Mouse (Mus musculus) hindbrain, embryonic 14.5 days (tissue): ENCODE results near the gene Pex7. TPM values are rescaled to one million over a fixed set of nuclear protein-coding genes. Genes with fewer than 3 reads are reported as not detected.

Experiments used
- ATAC-seq: fragments of 200-750 bp; cut with Nextera tagmentation; 2 replicates; pipeline ENCODE4 v1.8.0; 2017; ENCODE audit warnings: moderate number of reproducible peaks, mild to moderate bottlenecking, moderate TSS enrichment, moderate library complexity; ENCODE audit not compliant: low FRiP score
- DNase-seq: peaks from one replicate; pipeline ENCODE4 v3.0.0-alpha.2; 2015; ENCODE audit warnings: low spot score
- H3K27ac ChIP-seq: fragments of 300-500 bp; sonication (generic); 2 replicates; pipeline ENCODE4 v1.5.1; 2014; ENCODE audit warnings: mild to moderate bottlenecking, moderate library complexity
- H3K27me3 ChIP-seq: fragments of 300-500 bp; sonication (generic); 2 replicates; pipeline ENCODE4 v1.6.1; 2014; ENCODE audit warnings: mild to moderate bottlenecking, low read length, mixed read lengths; ENCODE audit not compliant: control insufficient read depth, insufficient read depth
- H3K36me3 ChIP-seq: fragments of 300-500 bp; sonication (generic); replicated peaks from 2 replicates; pipeline ENCODE4 v1.6.1; 2014; ENCODE audit not compliant: control insufficient read depth, insufficient read depth
- H3K4me1 ChIP-seq: fragments of 300-500 bp; sonication (generic); replicated peaks from 2 replicates; pipeline ENCODE4 v1.6.1; 2014; ENCODE audit warnings: antibody characterized with exemption, low read length, mixed read lengths; ENCODE audit not compliant: control insufficient read depth, insufficient read depth
- H3K4me2 ChIP-seq: fragments of 300-500 bp; sonication (generic); replicated peaks from 2 replicates; pipeline ENCODE4 v1.6.1; 2014; ENCODE audit warnings: mild to moderate bottlenecking, moderate library complexity
- H3K4me3 ChIP-seq: fragments of 300-500 bp; sonication (generic); replicated peaks from 2 replicates; pipeline ENCODE4 v1.5.1; 2014; ENCODE audit warnings: mild to moderate bottlenecking, low read length
- H3K9ac ChIP-seq: fragments of 300-500 bp; sonication (generic); 2 replicates; pipeline ENCODE4 v1.6.1; 2014
- H3K9me3 ChIP-seq: fragments of 300-500 bp; sonication (generic); 2 replicates; pipeline ENCODE4 v1.6.1; 2016; ENCODE audit warnings: low read length; ENCODE audit not compliant: control insufficient read depth
- WGBS: fragments of 180-500 bp; shearing (Covaris S2); extraction: QIAGEN DNeasy Blood & Tissue Kit; methylation state at CpG from one replicate; pipeline ENCODE4 v1.1.7; 2014; 5-methylcytosine and 5-hydroxymethylcytosine counted together
- polyA plus RNA-seq: library from polyadenylated mRNA; unstranded; fragments of >200 nt; fragmentation: Nextera tagmentation; extraction: Ambion mirVana; gene quantifications from 2 replicates; pipeline ENCODE4 v1.2.1, GENCODE M21; 2014

The Pex7 gene
- polyA plus RNA-seq, 1 experiment from 2014 or later, result 32.2 TPM

DNA sequence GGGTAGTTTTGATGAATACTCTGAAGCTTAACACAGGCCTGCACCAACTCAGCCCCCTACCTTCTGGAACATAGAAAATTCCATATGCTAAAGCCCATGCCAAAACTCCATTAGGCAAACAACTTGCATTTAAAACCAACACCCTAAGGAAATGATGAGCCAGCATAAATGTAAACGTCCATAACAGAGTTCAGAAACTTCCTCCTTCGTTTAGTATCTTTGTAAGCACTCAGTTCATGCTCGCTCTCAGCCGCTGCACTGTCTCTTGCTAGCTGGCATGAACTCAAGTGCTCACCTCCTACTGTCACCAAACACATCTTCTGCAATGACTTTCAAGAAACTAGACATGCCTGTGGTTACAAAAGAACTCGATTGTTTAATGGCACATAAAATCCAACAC, 32.1 kb downstream of the Pex7 start:
- H3K36me3 ChIP-seq, result no peaks in the 10 kb centered on the region
- 89% methylated on average over 5 of the region's 5 CpGs for WGBS
- ATAC-seq (no peak), DNase-seq (no peak)
- H3K4me2 ChIP-seq, result no peak overlapping the region
- H3K27me3 ChIP-seq, result no peaks in the 10 kb centered on the region
- no peak overlapping the region for H3K9ac ChIP-seq
- no peaks in the 10 kb centered on the region for H3K9me3 ChIP-seq
- H3K4me3 ChIP-seq, result no peak overlapping the region
- H3K4me1 ChIP-seq, result no peaks in the 10 kb centered on the region; the same call in 1 of the 2 replicates
- H3K27ac ChIP-seq, result no peak overlapping the region

DNA sequence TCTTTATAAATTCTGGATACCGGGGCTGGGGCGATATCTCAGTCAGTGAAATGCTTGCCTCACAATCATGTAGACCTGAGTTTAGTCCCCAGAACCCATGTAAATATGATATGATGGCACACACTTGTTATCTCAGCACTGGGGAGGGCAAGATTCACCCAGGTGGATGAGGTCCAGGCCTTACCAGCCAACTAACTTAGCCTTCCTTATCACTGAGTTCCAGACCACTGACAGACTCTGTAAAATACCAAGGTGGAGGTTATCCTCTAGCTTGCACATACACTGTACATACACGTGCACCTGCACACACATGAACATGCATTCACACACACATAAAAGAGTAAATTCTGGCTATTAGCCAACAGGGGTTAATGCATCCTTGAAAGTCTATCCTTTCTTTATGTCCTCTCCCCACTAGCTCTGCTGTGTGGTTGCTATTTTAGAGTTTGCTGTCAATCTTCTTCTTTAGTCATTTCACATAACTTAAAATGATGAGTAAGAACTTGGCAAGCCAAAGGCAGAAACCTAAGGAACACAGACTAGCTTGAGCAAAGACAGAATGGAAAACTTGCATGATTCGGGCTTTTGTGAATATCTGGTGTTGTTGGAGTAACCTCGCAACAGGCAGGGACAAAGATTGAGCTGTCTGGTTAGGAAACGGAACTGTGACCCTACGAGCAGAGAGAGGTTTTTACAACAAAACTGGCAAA, 51.7 kb downstream of the Pex7 start:
- peaks cover 34% of the 10 kb centered on the region for H3K27me3 ChIP-seq
- H3K27ac ChIP-seq, result no peak overlapping the region
- H3K36me3 ChIP-seq, result no peaks in the 10 kb centered on the region
- H3K4me2 ChIP-seq, result no peak overlapping the region
- no peak for ATAC-seq
- no peak overlapping the region for H3K4me3 ChIP-seq
- DNase-seq, result no peak
- H3K9me3 ChIP-seq, result no peaks in the 10 kb centered on the region
- 93% methylated on average over 7 of the region's 7 CpGs for WGBS
- no peak overlapping the region for H3K9ac ChIP-seq
- peaks cover 2% of the 10 kb centered on the region; the same call in 1 of the 2 replicates for H3K4me1 ChIP-seq

DNA sequence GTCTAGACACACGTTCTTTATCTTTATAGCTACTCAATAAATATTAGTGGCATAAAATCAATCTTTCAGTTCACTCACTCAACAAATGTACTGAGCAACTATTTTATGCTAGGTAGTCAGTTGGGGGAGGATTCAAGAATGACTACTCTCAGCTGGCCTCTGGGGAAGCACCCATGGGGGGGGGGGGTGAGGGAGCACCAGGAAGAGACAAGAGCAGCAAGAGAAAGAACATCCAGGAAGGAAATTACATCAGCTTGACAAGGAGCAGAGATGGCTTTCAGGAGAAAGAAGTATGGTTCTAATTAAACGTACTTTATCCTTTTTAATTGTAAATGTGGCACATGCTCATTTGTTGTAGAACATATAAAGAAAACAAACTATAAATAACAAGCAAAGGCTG, 53.9 kb downstream of the Pex7 start:
- Histone ChIP-seq H3K27ac (no peak overlapping the region), H3K4me1 (peaks cover 16% of the 10 kb centered on the region), H3K9ac (no peak overlapping the region), H3K4me3 (no peak overlapping the region), H3K9me3 (no peaks in the 10 kb centered on the region), H3K27me3 (peaks cover 55% of the 10 kb centered on the region), H3K36me3 (no peaks in the 10 kb centered on the region), H3K4me2 (no peak overlapping the region)
- DNase-seq (no peak), ATAC-seq (no peak)
- WGBS, result 81% methylated on average over 2 of the region's 2 CpGs

DNA sequence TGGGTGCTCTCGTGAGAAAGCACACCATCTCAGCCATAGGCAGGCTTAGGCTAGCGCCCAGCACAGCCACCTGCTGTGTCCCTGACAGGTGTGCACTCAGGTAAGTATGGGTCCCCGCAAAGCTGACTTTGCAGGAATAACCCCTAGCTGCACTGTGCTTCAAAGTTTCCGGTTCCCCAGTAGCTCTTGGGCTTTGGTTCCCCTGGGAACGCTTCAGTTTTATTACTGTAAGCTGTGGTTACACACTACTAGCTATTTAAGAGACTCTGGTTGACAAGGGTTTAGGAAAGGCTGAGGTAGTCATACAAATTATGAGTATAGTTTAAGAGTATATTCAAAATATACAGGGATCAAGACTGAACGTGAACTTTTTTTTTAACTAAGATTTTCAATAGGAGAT, 54.7 kb downstream of the Pex7 start:
- Histone ChIP-seq H3K27me3 (peaks cover 62% of the 10 kb centered on the region), H3K4me3 (no peak overlapping the region), H3K36me3 (no peaks in the 10 kb centered on the region), H3K4me2 (no peak overlapping the region), H3K27ac (no peak overlapping the region), H3K4me1 (peaks cover 16% of the 10 kb centered on the region), H3K9me3 (no peaks in the 10 kb centered on the region), H3K9ac (no peak overlapping the region)
- no peak for DNase-seq
- ATAC-seq, result no peak
- 32% methylated on average over 6 of the region's 6 CpGs for WGBS

DNA sequence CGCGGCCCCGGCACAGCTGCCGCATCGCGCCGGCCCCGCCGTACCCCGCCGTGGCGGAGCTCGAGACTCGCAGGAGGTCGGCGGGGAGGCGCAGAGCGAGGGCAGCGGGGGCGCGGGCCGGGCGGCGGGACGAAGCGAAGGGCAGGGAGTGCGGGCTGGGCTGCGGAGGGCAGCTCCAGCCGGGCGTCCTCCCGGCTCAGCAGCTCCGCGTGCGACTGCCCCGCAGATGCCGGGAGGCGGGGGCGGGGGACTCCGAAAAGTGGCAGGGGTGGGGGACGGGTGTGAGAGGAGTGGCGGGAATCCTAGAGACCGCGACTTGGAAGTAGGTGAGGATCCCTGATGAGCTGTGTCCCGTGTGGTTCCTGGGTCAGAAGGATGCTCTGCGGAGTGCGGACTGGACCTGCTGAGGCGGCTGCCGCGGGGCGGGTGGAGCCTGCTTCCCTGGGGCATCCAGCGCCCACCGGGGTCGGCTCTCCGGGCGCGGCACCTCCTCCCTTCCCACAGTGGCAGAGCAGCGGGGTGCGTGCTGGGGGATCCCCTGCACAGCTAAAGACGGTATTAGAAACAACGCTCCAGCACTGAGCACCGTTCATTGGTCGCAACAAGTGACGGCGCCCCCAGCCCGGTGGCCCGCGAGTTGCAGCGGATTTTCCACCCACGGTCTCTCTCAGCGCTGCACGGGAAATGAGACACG, 56.3 kb downstream of the Pex7 start, which contains the start of gene Slc35d3:
Slc35d3 (minus strand) TSS at position 462 of the 694 bp plus-strand sequence.
- Histone ChIP-seq H3K27me3 (peaks cover 65% of the 10 kb centered on the region), H3K4me2 (peak within 1 kb of the TSS; percentile 99), H3K4me3 (peak within 1 kb of the TSS; percentile 66), H3K27ac (no peak within 1 kb of the TSS), H3K36me3 (no peaks in the 10 kb centered on the region), H3K9me3 (no peaks in the 10 kb centered on the region), H3K9ac (peak within 1 kb of the TSS; percentile 57), H3K4me1 (peaks cover 16% of the 10 kb centered on the region)
- ATAC-seq (peak; percentile 47; the same call in 1 of the 2 replicates), DNase-seq (peak; percentile 56)
- WGBS, result under 1% methylated on average over 62 of the region's 72 CpGs

DNA sequence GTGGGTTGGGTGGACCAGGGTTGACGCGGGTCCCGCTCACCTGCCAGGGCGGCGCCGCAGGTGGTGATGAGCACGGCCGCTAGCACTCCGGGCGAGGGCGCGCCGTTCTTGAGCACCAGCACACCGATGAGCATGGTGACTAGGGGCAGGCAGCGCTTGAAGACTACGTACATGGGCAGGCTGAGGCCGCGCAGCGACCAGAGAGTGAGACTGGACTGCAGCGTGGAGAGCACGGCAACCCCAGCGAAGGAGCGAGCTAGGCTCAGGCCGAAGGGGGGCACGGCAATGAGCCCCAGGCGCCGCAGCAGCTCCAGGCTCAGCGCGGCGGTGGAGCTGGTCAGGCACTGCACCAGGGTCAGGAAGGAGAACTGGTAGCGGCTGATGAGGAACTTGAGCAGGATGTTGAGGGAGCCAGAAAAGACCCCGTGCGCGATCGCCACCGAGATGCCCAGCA, 56.9 kb downstream of the Pex7 start:
- H3K9me3 ChIP-seq, result no peaks in the 10 kb centered on the region
- H3K9ac ChIP-seq, result peak overlapping the region; percentile 57
- peak overlapping the region; percentile 99 for H3K4me2 ChIP-seq
- WGBS, result under 1% methylated on average over 36 of the region's 36 CpGs
- DNase-seq, result no peak
- peaks cover 65% of the 10 kb centered on the region for H3K27me3 ChIP-seq
- H3K4me3 ChIP-seq, result peak overlapping the region; percentile 66
- ATAC-seq, result peak; percentile 68
- H3K4me1 ChIP-seq, result peaks cover 16% of the 10 kb centered on the region
- no peaks in the 10 kb centered on the region for H3K36me3 ChIP-seq
- no peak overlapping the region for H3K27ac ChIP-seq

DNA sequence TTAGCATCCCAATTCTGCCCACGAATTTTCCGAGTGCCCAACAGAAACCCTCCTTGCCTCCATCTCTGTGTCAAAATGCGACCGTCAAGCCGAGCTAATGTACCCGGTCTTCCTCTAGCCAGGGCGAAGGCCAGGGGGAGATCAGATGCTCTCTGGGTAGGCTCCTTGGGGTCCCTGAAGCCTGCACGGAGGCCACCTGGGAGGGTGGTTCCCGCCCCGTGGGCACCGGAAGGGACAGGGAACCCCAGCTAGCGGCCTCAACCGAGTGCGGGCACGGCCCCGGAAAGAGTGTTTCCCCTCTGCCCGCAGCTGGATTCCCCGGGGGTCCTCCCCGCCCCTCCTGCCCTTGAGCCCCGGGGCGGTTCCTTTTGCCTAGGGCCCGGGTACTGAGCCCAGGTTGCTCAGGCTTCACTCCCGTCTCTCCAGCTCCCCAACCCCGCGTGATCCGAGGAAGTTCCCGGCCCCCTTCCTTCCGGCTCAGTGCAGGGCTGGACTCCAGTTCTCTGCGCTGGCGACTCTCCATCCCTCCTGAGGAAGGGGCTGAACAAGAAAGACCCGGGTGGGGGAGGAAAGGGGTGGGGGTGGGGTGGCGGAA, 57.6 kb downstream of the Pex7 start:
- Histone ChIP-seq H3K9ac (peak overlapping the region; percentile 57), H3K9me3 (no peaks in the 10 kb centered on the region), H3K27me3 (peaks cover 67% of the 10 kb centered on the region), H3K4me1 (peaks cover 16% of the 10 kb centered on the region), H3K36me3 (no peaks in the 10 kb centered on the region), H3K27ac (no peak overlapping the region), H3K4me2 (peak overlapping the region; percentile 99), H3K4me3 (peak overlapping the region; percentile 66)
- WGBS, result under 1% methylated on average over 31 of the region's 32 CpGs
- DNase-seq (no peak), ATAC-seq (peak; percentile 57)

DNA sequence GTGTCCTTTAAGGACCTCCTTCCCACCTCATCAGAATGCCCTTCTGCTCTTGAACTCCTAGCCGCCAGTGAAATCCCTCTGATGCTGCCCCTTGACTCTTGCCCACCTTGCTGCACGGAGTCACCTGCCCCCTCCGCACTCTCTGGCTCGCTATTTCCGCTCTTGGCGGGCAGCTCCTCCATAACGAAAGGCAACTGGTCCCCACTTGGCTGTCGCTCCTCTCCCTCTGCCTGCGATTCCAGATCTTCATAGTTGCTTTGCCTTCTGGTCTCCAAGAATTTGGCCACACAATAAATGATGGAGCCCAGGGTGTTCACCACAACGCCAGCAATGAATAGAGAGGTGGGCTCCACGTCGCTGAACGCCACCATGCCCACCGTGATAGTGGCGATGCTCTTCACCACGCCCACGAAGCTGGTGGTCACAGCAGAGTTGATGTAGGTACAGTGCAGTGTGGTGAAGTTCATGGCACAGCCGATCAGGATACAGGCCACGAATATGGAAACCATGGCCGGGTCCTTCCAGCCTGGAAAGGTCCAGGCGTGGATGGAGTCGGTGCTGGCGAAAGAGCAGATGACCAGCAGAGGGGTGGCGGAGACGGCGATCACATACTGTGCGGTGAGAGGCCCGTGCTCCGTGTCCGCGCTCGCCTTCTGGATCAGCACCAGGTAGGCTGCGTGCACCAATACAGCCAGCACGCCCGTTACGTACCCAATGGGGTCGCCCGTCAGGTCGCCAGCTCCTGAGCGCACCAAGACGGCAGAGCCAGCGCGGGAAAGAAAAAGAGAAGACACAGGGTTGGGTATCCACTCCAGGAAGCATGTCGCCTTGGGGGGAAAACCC, 58.3 kb downstream of the Pex7 start:
- no peak for ATAC-seq
- no peak overlapping the region for H3K27ac ChIP-seq
- peaks cover 68% of the 10 kb centered on the region for H3K27me3 ChIP-seq
- peaks cover 16% of the 10 kb centered on the region for H3K4me1 ChIP-seq
- H3K9me3 ChIP-seq, result no peaks in the 10 kb centered on the region
- H3K36me3 ChIP-seq, result no peaks in the 10 kb centered on the region
- DNase-seq, result no peak
- peak overlapping the region; percentile 57; the same call in 1 of the 2 replicates for H3K9ac ChIP-seq
- 6% methylated on average over 44 of the region's 44 CpGs for WGBS
- H3K4me2 ChIP-seq, result peak overlapping the region; percentile 99
- peak overlapping the region; percentile 66 for H3K4me3 ChIP-seq
